Mouse (Mus musculus): Measurements from ENCODE around the gene Mus81.

DNA sequence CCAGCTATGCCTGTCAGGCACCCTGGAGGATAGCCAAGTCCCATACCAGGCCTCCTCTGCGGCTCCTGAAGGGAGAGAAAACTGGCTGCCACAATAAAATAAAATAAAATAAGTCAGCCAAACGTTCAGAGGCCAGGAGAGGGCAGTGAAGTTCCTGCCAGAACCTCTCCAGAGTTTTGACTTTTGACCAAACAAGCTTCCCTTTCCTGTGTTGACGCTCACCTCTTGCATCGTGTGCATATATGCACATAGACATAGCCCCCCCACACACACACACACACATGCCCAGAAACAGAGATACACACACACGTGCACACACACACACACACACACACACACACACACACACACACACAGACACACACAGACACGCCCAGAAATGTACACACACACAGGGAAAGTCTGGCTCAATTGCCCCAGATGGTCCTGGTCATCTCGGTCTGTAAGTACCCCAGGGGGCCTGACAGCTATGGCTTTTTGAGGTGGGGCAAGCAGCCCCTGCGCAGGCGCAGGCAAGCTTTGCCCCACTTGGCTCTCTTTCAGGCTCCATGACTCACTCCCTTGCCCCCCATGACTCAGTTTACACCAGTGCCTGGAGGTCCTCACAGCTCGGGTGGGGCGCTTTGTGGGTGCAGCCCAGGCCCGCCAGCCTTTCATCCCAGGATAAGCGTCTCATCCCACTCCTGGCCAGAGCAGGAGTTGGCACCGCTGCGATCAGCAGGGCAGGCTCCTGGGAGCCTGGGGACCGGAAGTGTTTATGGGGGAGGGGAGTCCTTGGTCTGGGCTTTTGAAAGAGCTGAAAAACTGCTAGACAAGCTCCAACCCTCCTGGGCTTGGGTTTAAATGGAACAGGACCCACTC, 55.0 kb downstream of the Mus81 start:
- TF ChIP-seq CTCF (IDR thresholded peaks at IDR 0.05; ENCODE audit: borderline replicate concordance, extremely low read depth, insufficient read depth, insufficient read length) = peak; percentile 43; the same call in 1 of the 2 replicates
- TF ChIP-seq POLR2A (IDR thresholded peaks at IDR 0.05; ENCODE audit: borderline replicate concordance, extremely low read depth, insufficient read depth, insufficient read length, poor library complexity, severe bottlenecking) = no peak

Data from brain, embryonic 14.5 days (tissue).